Mouse (Mus musculus): ENCODE results near the gene Bco1. TPM values are rescaled to one million over a fixed set of nuclear protein-coding genes. Genes with fewer than 3 reads are reported as not detected.

Gene Bco1
- polyA plus RNA-seq, 1 experiment from 2014 or later: 1.2 TPM

GRCm38 (mm10) chr8:117156149-117156548 is 60.5 kb downstream of the Bco1 start:
- H3K4me3 ChIP-seq (replicated peaks; ENCODE audit: low read length): no peak overlapping the region
- WGBS: 87% methylated on average over 4 of the region's 4 CpGs
- no peak for ATAC-seq (ENCODE audit: insufficient read depth, low FRiP score)

GRCm38 (mm10) chr8:117156866-117157768 is 61.5 kb downstream of the Bco1 start:
- H3K9ac ChIP-seq (ENCODE audit: low read length): peak overlapping the region; percentile 78
- ATAC-seq (ENCODE audit: insufficient read depth, low FRiP score): no peak
- H3K36me3 ChIP-seq (ENCODE audit: control insufficient read depth, insufficient read depth, low read length): no peaks in the 10 kb centered on the region
- no peaks in the 10 kb centered on the region for H3K9me3 ChIP-seq (replicated peaks; ENCODE audit: control insufficient read depth, low read length)
- peak overlapping the region; percentile 93 for H3K27ac ChIP-seq (ENCODE audit: low read length)
- H3K4me2 ChIP-seq (ENCODE audit: low read depth, low read length): peak overlapping the region; percentile 64
- H3K27me3 ChIP-seq (ENCODE audit: control insufficient read depth, insufficient read depth, low read length): no peaks in the 10 kb centered on the region
- peaks cover 16% of the 10 kb centered on the region; the same call in 1 of the 2 replicates for H3K4me1 ChIP-seq (ENCODE audit: control insufficient read depth, insufficient read depth, low read length)
- 8% methylated on average over 33 of the region's 33 CpGs for WGBS
- peak overlapping the region; percentile 90 for H3K4me3 ChIP-seq (replicated peaks; ENCODE audit: low read length)

More at GRCm38 (mm10) chr8:117156149-117156548, 60.5 kb downstream of the Bco1 start:
- Histone ChIP-seq H3K9ac (ENCODE audit: low read length) (no peak overlapping the region), H3K4me1 (ENCODE audit: control insufficient read depth, insufficient read depth, low read length) (peaks cover 16% of the 10 kb centered on the region; the same call in 1 of the 2 replicates), H3K27ac (ENCODE audit: low read length) (no peak overlapping the region), H3K27me3 (ENCODE audit: control insufficient read depth, insufficient read depth, low read length) (no peaks in the 10 kb centered on the region), H3K4me2 (ENCODE audit: low read depth, low read length) (peak overlapping the region; percentile 64), H3K36me3 (ENCODE audit: control insufficient read depth, insufficient read depth, low read length) (no peaks in the 10 kb centered on the region), H3K9me3 (replicated peaks; ENCODE audit: control insufficient read depth, low read length) (no peaks in the 10 kb centered on the region)

- peak; percentile 96 for ATAC-seq (ENCODE audit: insufficient read depth, low FRiP score)
- Histone ChIP-seq H3K9me3 (replicated peaks; ENCODE audit: control insufficient read depth, low read length) (no peaks in the 10 kb centered on the region), H3K27ac (ENCODE audit: low read length) (peak overlapping the region; percentile 93), H3K36me3 (ENCODE audit: control insufficient read depth, insufficient read depth, low read length) (no peaks in the 10 kb centered on the region), H3K9ac (ENCODE audit: low read length) (peak overlapping the region; percentile 94), H3K27me3 (ENCODE audit: control insufficient read depth, insufficient read depth, low read length) (no peaks in the 10 kb centered on the region), H3K4me1 (ENCODE audit: control insufficient read depth, insufficient read depth, low read length) (peaks cover 16% of the 10 kb centered on the region; the same call in 1 of the 2 replicates), H3K4me2 (ENCODE audit: low read depth, low read length) (peak overlapping the region; percentile 83), H3K4me3 (replicated peaks; ENCODE audit: low read length) (peak overlapping the region; percentile 90)
- under 1% methylated on average over 45 of the region's 45 CpGs for WGBS
Measured at GRCm38 (mm10) chr8:117157769-117158091, 62.1 kb downstream of the Bco1 start.

- H3K4me1 ChIP-seq (ENCODE audit: control insufficient read depth, insufficient read depth, low read length): peaks cover 16% of the 10 kb centered on the region; the same call in 1 of the 2 replicates
- peak within 1 kb of the TSS; percentile 94 for H3K9ac ChIP-seq (ENCODE audit: low read length)
- no peaks in the 10 kb centered on the region for H3K36me3 ChIP-seq (ENCODE audit: control insufficient read depth, insufficient read depth, low read length)
- H3K4me3 ChIP-seq (replicated peaks; ENCODE audit: low read length): peak within 1 kb of the TSS; percentile 90
- peak within 1 kb of the TSS; percentile 93 for H3K27ac ChIP-seq (ENCODE audit: low read length)
- WGBS: under 1% methylated on average over 65 of the region's 65 CpGs
- peak within 1 kb of the TSS; percentile 83 for H3K4me2 ChIP-seq (ENCODE audit: low read depth, low read length)
- peak; percentile 57 for ATAC-seq (ENCODE audit: insufficient read depth, low FRiP score)
- H3K27me3 ChIP-seq (ENCODE audit: control insufficient read depth, insufficient read depth, low read length): no peaks in the 10 kb centered on the region
- no peaks in the 10 kb centered on the region for H3K9me3 ChIP-seq (replicated peaks; ENCODE audit: control insufficient read depth, low read length)
Measured at GRCm38 (mm10) chr8:117158135-117158761, 62.6 kb downstream of the Bco1 start, which contains the start of gene Gan. Gene Gan, plus strand, starts transcription at chr8:117158135.

GRCm38 (mm10) chr8:117159031-117159430 is 63.4 kb downstream of the Bco1 start:
- WGBS: 54% methylated on average over 5 of the region's 5 CpGs
- no peaks in the 10 kb centered on the region for H3K9me3 ChIP-seq (replicated peaks; ENCODE audit: control insufficient read depth, low read length)
- no peak for ATAC-seq (ENCODE audit: insufficient read depth, low FRiP score)
- H3K4me1 ChIP-seq (ENCODE audit: control insufficient read depth, insufficient read depth, low read length): peaks cover 16% of the 10 kb centered on the region; the same call in 1 of the 2 replicates
- no peaks in the 10 kb centered on the region for H3K27me3 ChIP-seq (ENCODE audit: control insufficient read depth, insufficient read depth, low read length)
- no peaks in the 10 kb centered on the region for H3K36me3 ChIP-seq (ENCODE audit: control insufficient read depth, insufficient read depth, low read length)
- peak overlapping the region; percentile 94 for H3K9ac ChIP-seq (ENCODE audit: low read length)
- H3K4me3 ChIP-seq (replicated peaks; ENCODE audit: low read length): peak overlapping the region; percentile 90
- H3K27ac ChIP-seq (ENCODE audit: low read length): no peak overlapping the region
- H3K4me2 ChIP-seq (ENCODE audit: low read depth, low read length): peak overlapping the region; percentile 83

- Histone ChIP-seq H3K9me3 (replicated peaks; ENCODE audit: control insufficient read depth, low read length) (no peaks in the 10 kb centered on the region), H3K4me2 (ENCODE audit: low read depth, low read length) (no peak overlapping the region), H3K27ac (ENCODE audit: low read length) (no peak overlapping the region), H3K36me3 (ENCODE audit: control insufficient read depth, insufficient read depth, low read length) (no peaks in the 10 kb centered on the region), H3K27me3 (ENCODE audit: control insufficient read depth, insufficient read depth, low read length) (no peaks in the 10 kb centered on the region), H3K4me3 (replicated peaks; ENCODE audit: low read length) (no peak overlapping the region), H3K9ac (ENCODE audit: low read length) (no peak overlapping the region), H3K4me1 (ENCODE audit: control insufficient read depth, insufficient read depth, low read length) (peaks cover 29% of the 10 kb centered on the region)
- 74% methylated on average over 4 of the region's 4 CpGs for WGBS
- no peak for ATAC-seq (ENCODE audit: insufficient read depth, low FRiP score)
Measured at GRCm38 (mm10) chr8:117164912-117165311, 69.3 kb downstream of the Bco1 start.

GRCm38 (mm10) chr8:117165542-117165941 is 69.9 kb downstream of the Bco1 start:
- WGBS: 92% methylated on average over 4 of the region's 4 CpGs
- no peak overlapping the region for H3K4me2 ChIP-seq (ENCODE audit: low read depth, low read length)
- no peak overlapping the region for H3K4me3 ChIP-seq (replicated peaks; ENCODE audit: low read length)
- no peaks in the 10 kb centered on the region for H3K9me3 ChIP-seq (replicated peaks; ENCODE audit: control insufficient read depth, low read length)
- no peak for ATAC-seq (ENCODE audit: insufficient read depth, low FRiP score)
- H3K9ac ChIP-seq (ENCODE audit: low read length): no peak overlapping the region
- H3K27me3 ChIP-seq (ENCODE audit: control insufficient read depth, insufficient read depth, low read length): no peaks in the 10 kb centered on the region
- H3K4me1 ChIP-seq (ENCODE audit: control insufficient read depth, insufficient read depth, low read length): peaks cover 30% of the 10 kb centered on the region
- no peak overlapping the region for H3K27ac ChIP-seq (ENCODE audit: low read length)
- H3K36me3 ChIP-seq (ENCODE audit: control insufficient read depth, insufficient read depth, low read length): no peaks in the 10 kb centered on the region

GRCm38 (mm10) chr8:117166515-117166914 is 70.9 kb downstream of the Bco1 start:
- no peak overlapping the region for H3K9ac ChIP-seq (ENCODE audit: low read length)
- peaks cover 30% of the 10 kb centered on the region for H3K4me1 ChIP-seq (ENCODE audit: control insufficient read depth, insufficient read depth, low read length)
- H3K4me3 ChIP-seq (replicated peaks; ENCODE audit: low read length): no peak overlapping the region
- H3K27me3 ChIP-seq (ENCODE audit: control insufficient read depth, insufficient read depth, low read length): no peaks in the 10 kb centered on the region
- H3K9me3 ChIP-seq (replicated peaks; ENCODE audit: control insufficient read depth, low read length): no peaks in the 10 kb centered on the region
- H3K36me3 ChIP-seq (ENCODE audit: control insufficient read depth, insufficient read depth, low read length): no peaks in the 10 kb centered on the region
- 75% methylated on average over 2 of the region's 2 CpGs for WGBS
- ATAC-seq (ENCODE audit: insufficient read depth, low FRiP score): no peak
- no peak overlapping the region for H3K27ac ChIP-seq (ENCODE audit: low read length)
- no peak overlapping the region for H3K4me2 ChIP-seq (ENCODE audit: low read depth, low read length)

Measured in stomach, embryonic 16.5 days (tissue).